24 mouse cellular contexts compared by ENCODE assay signal in genomic region chr7:56597952-56598595, GRCm38 (mm10).
DNase-seq lines count a peak whose midpoint lies in the region; ATAC-seq and TF ChIP-seq lines count a peak whose summit lies in the region.
"Had no signal": no experiment of that assay in that cellular context is flagged by ENCODE, and none has a peak within 500 bp of the region (broad histone marks: within the 10 kb centered on the region; RNA-seq: fewer than 3 reads in every experiment).

No protein-coding gene starts in this region.

- DNase-seq in forebrain, embryonic 11.5 days (ENCODE audit: low spot score) = no peak
- DNase-seq in kidney, postnatal 0 days (ENCODE audit: low spot score) = peak; percentile 14
- DNase-seq in kidney, postnatal 14 days = no peak
- peak; percentile 10 for DNase-seq in 3T3-L1 (ENCODE audit: low read depth, low spot score)
- peak; percentile 1 for DNase-seq in hindbrain, postnatal 0 days (ENCODE audit: low spot score)
- no peak for DNase-seq in urinary bladder, postnatal 14 days (ENCODE audit: low spot score)
- DNase-seq in kidney, adult 8-10 months = no peak
- DNase-seq: adrenal gland, postnatal 25 days; cerebellum, adult 11 months; cerebellum, postnatal 25 days; gastrocnemius, adult 2 months; heart, postnatal 36 days; kidney, adult 9 months; kidney, postnatal 4 days; layer of hippocampus, adult 9-11 months; thymus, adult 18-20 months; thymus, postnatal 36 days had no signal

- no peaks in the 10 kb centered on the region for H3K27me3 ChIP-seq in forebrain, embryonic 12.5 days
- H3K27me3 ChIP-seq in forebrain, embryonic 11.5 days (ENCODE audit: control insufficient read depth, insufficient read depth, low read length) = no peaks in the 10 kb centered on the region
- no peaks in the 10 kb centered on the region for H3K27me3 ChIP-seq in kidney, postnatal 0 days (ENCODE audit: insufficient read depth, low read length)
- H3K27me3 ChIP-seq in hindbrain, postnatal 0 days (ENCODE audit: insufficient read depth, low read length) = no peaks in the 10 kb centered on the region
- H3K27me3 ChIP-seq: heart, embryonic 15.5 days; limb, embryonic 15.5 days; liver, embryonic 15.5 days had no signal

- WGBS in forebrain, embryonic 12.5 days = 64% methylated on average over 4 of the region's 4 CpGs
- 74% methylated on average over 4 of the region's 4 CpGs for WGBS in forebrain, embryonic 11.5 days
- WGBS in kidney, postnatal 0 days = 53% methylated on average over 4 of the region's 4 CpGs
- WGBS in hindbrain, postnatal 0 days = 47% methylated on average over 4 of the region's 4 CpGs

- peak; percentile 67 for ATAC-seq in forebrain, embryonic 12.5 days (ENCODE audit: low FRiP score)
- ATAC-seq in forebrain, embryonic 11.5 days (replicated peaks; ENCODE audit: low FRiP score) = no peak
- no peak for ATAC-seq in kidney, postnatal 0 days (replicated peaks; ENCODE audit: low FRiP score, low read depth)
- no peak for ATAC-seq in hindbrain, postnatal 0 days

- no peak for TF ChIP-seq CTCF in kidney, postnatal 0 days (IDR thresholded peaks at IDR 0.05; ENCODE audit: low read depth)
- TF ChIP-seq CTCF in hindbrain, postnatal 0 days (IDR thresholded peaks at IDR 0.05; ENCODE audit: low read depth) = no peak

- H3K36me3 ChIP-seq in forebrain, embryonic 12.5 days (replicated peaks) = no peaks in the 10 kb centered on the region
- H3K36me3 ChIP-seq in forebrain, embryonic 11.5 days (ENCODE audit: control insufficient read depth, insufficient read depth, low read length) = no peaks in the 10 kb centered on the region
- H3K36me3 ChIP-seq in kidney, postnatal 0 days (ENCODE audit: insufficient read depth, low read length) = no peaks in the 10 kb centered on the region
- no peaks in the 10 kb centered on the region for H3K36me3 ChIP-seq in hindbrain, postnatal 0 days (ENCODE audit: insufficient read depth, low read length)
- H3K36me3 ChIP-seq: forebrain, embryonic 10.5 days; heart, embryonic 15.5 days; limb, embryonic 15.5 days; liver, embryonic 15.5 days; midbrain, embryonic 10.5 days had no signal

- H3K9ac ChIP-seq in forebrain, embryonic 12.5 days = no peak overlapping the region
- H3K9ac ChIP-seq in forebrain, embryonic 11.5 days (ENCODE audit: low read length) = no peak overlapping the region
- no peak overlapping the region for H3K9ac ChIP-seq in kidney, postnatal 0 days (ENCODE audit: low read depth, low read length)
- H3K9ac ChIP-seq in hindbrain, postnatal 0 days (replicated peaks; ENCODE audit: low read length) = no peak overlapping the region
- H3K9ac ChIP-seq: heart, embryonic 15.5 days; limb, embryonic 15.5 days; liver, embryonic 15.5 days had no signal

- H3K9me3 ChIP-seq in forebrain, embryonic 12.5 days = no peaks in the 10 kb centered on the region
- no peaks in the 10 kb centered on the region for H3K9me3 ChIP-seq in forebrain, embryonic 11.5 days (ENCODE audit: control insufficient read depth, low read length)
- H3K9me3 ChIP-seq in kidney, postnatal 0 days (replicated peaks; ENCODE audit: low read length) = no peaks in the 10 kb centered on the region
- no peaks in the 10 kb centered on the region for H3K9me3 ChIP-seq in hindbrain, postnatal 0 days (ENCODE audit: low read length)
- H3K9me3 ChIP-seq: forebrain, embryonic 10.5 days; heart, embryonic 15.5 days; limb, embryonic 15.5 days; liver, embryonic 15.5 days; midbrain, embryonic 10.5 days had no signal

- H3K4me3 ChIP-seq in forebrain, embryonic 12.5 days (replicated peaks) = no peak overlapping the region
- H3K4me3 ChIP-seq in forebrain, embryonic 11.5 days (ENCODE audit: low read depth, low read length) = no peak overlapping the region
- H3K4me3 ChIP-seq in kidney, postnatal 0 days (replicated peaks; ENCODE audit: low read depth, low read length) = no peak overlapping the region
- H3K4me3 ChIP-seq in hindbrain, postnatal 0 days (ENCODE audit: low read length) = no peak overlapping the region
- H3K4me3 ChIP-seq: forebrain, embryonic 10.5 days; gastrocnemius, adult 2 months; heart, embryonic 15.5 days; limb, embryonic 15.5 days; liver, embryonic 15.5 days; midbrain, embryonic 10.5 days had no signal

- no peak overlapping the region for H3K27ac ChIP-seq in forebrain, embryonic 12.5 days
- H3K27ac ChIP-seq in forebrain, embryonic 11.5 days (ENCODE audit: low read depth, low read length) = no peak overlapping the region
- H3K27ac ChIP-seq in kidney, postnatal 0 days = no peak overlapping the region
- H3K27ac ChIP-seq in hindbrain, postnatal 0 days = no peak overlapping the region
- H3K27ac ChIP-seq: forebrain, embryonic 10.5 days; gastrocnemius, adult 2 months; heart, embryonic 15.5 days; limb, embryonic 15.5 days; liver, embryonic 15.5 days; macrophage; midbrain, embryonic 10.5 days had no signal

- no peaks in the 10 kb centered on the region for H3K4me1 ChIP-seq in forebrain, embryonic 12.5 days
- no peaks in the 10 kb centered on the region for H3K4me1 ChIP-seq in forebrain, embryonic 11.5 days (replicated peaks; ENCODE audit: control insufficient read depth, insufficient read depth, low read length)
- H3K4me1 ChIP-seq in kidney, postnatal 0 days (replicated peaks; ENCODE audit: insufficient read depth, low read length) = no peaks in the 10 kb centered on the region
- H3K4me1 ChIP-seq in hindbrain, postnatal 0 days (ENCODE audit: insufficient read depth, low read length) = no peaks in the 10 kb centered on the region
- H3K4me1 ChIP-seq: forebrain, embryonic 10.5 days; heart, embryonic 15.5 days; limb, embryonic 15.5 days; liver, embryonic 15.5 days; midbrain, embryonic 10.5 days had no signal

- H3K4me2 ChIP-seq in forebrain, embryonic 12.5 days = no peak overlapping the region
- no peak overlapping the region for H3K4me2 ChIP-seq in forebrain, embryonic 11.5 days (ENCODE audit: low read depth, low read length, severe bottlenecking)
- no peak overlapping the region for H3K4me2 ChIP-seq in kidney, postnatal 0 days (ENCODE audit: low read length)
- no peak overlapping the region for H3K4me2 ChIP-seq in hindbrain, postnatal 0 days (ENCODE audit: low read depth, low read length)
- H3K4me2 ChIP-seq: heart, embryonic 15.5 days; limb, embryonic 15.5 days; liver, embryonic 15.5 days had no signal

Comparison
In these comparisons a context has a peak if more than half of its experiments do, and no peak if none do; other contexts are left out.
1. DNase-seq: peak in kidney, postnatal 0 days (single experiment), 3T3-L1 (single experiment) and hindbrain, postnatal 0 days (single experiment); none in forebrain, embryonic 11.5 days (single experiment), kidney, postnatal 14 days (single experiment), urinary bladder, postnatal 14 days (single experiment) and kidney, adult 8-10 months (0 of 2).